18 mouse cellular contexts compared by ENCODE assay signal in genomic region chr4:14260372-14261013, GRCm38 (mm10).
DNase-seq lines count a peak whose midpoint lies in the region; ATAC-seq lines count a peak whose summit lies in the region.
"Had no signal": no experiment of that assay in that cellular context is flagged by ENCODE, and none has a peak within 500 bp of the region (broad histone marks: within the 10 kb centered on the region; RNA-seq: fewer than 3 reads in every experiment).

No protein-coding gene starts in this region.

- no peak overlapping the region for H3K4me3 ChIP-seq in embryonic facial prominence, embryonic 13.5 days
- no peak overlapping the region for H3K4me3 ChIP-seq in limb, embryonic 10.5 days
- H3K4me3 ChIP-seq: heart, embryonic 10.5 days; midbrain, embryonic 10.5 days had no signal

- H3K4me1 ChIP-seq in embryonic facial prominence, embryonic 13.5 days = peaks cover 24% of the 10 kb centered on the region
- H3K4me1 ChIP-seq in limb, embryonic 10.5 days = peaks cover 23% of the 10 kb centered on the region
- H3K4me1 ChIP-seq: heart, embryonic 10.5 days had no signal

- H3K36me3 ChIP-seq in embryonic facial prominence, embryonic 13.5 days = no peaks in the 10 kb centered on the region
- H3K36me3 ChIP-seq in limb, embryonic 10.5 days = no peaks in the 10 kb centered on the region
- H3K36me3 ChIP-seq: heart, embryonic 10.5 days; midbrain, embryonic 10.5 days had no signal

- H3K27ac ChIP-seq in embryonic facial prominence, embryonic 13.5 days = peak overlapping the region; percentile 80
- peak overlapping the region; percentile 80 for H3K27ac ChIP-seq in limb, embryonic 10.5 days
- H3K27ac ChIP-seq: heart, embryonic 10.5 days; midbrain, embryonic 10.5 days had no signal

- peak overlapping the region; percentile 44 for H3K4me2 ChIP-seq in embryonic facial prominence, embryonic 13.5 days

- H3K9me3 ChIP-seq in embryonic facial prominence, embryonic 13.5 days = no peaks in the 10 kb centered on the region
- H3K9me3 ChIP-seq in limb, embryonic 10.5 days (replicated peaks) = no peaks in the 10 kb centered on the region
- H3K9me3 ChIP-seq: heart, embryonic 10.5 days; midbrain, embryonic 10.5 days had no signal

- H3K27me3 ChIP-seq in embryonic facial prominence, embryonic 13.5 days = no peaks in the 10 kb centered on the region
- no peaks in the 10 kb centered on the region for H3K27me3 ChIP-seq in limb, embryonic 10.5 days (ENCODE audit: low read depth, poor library complexity, severe bottlenecking)
- H3K27me3 ChIP-seq: Patski had no signal

- H3K9ac ChIP-seq in embryonic facial prominence, embryonic 13.5 days = no peak overlapping the region

- peak; percentile 34; the same call in 1 of the 2 replicates for ATAC-seq in frontal cortex, adult (ENCODE audit: low TSS enrichment)
- no peak for ATAC-seq in embryonic facial prominence, embryonic 13.5 days (ENCODE audit: insufficient number of reproducible peaks, insufficient read depth, low FRiP score, low TSS enrichment, low read depth)
- ATAC-seq in activated CD4-positive, CD25-positive, alpha-beta regulatory T cell, adult 4 months = no peak
- ATAC-seq: Patski had no signal

- DNase-seq in frontal cortex, postnatal 25 days (ENCODE audit: low spot score in 2 of 2) = no peak
- DNase-seq in A20 (ENCODE audit: low read depth, low spot score) = peak; percentile 71
- DNase-seq in limb, embryonic 10.5 days (ENCODE audit: low spot score) = no peak
- no peak for DNase-seq in natural killer cell, adult 2 months (ENCODE audit: low spot score in 2 of 2)
- DNase-seq in kidney, postnatal 36 days = no peak
- DNase-seq: cerebellum, adult 11 months; gastrocnemius, postnatal 10 days; heart, postnatal 4 days; kidney, adult 18-20 months; kidney, postnatal 14 days; lung, postnatal 14 days; thymus, adult 2 months had no signal

- 32% methylated on average over 9 of the region's 9 CpGs for WGBS in embryonic facial prominence, embryonic 13.5 days
- WGBS in limb, embryonic 10.5 days = 74% methylated on average over 9 of the region's 9 CpGs
